Mouse (Mus musculus) gastrocnemius, postnatal 36 days (tissue): ENCODE data around the gene Slco1a6. TPM values are rescaled to one million over a fixed set of nuclear protein-coding genes. Genes with fewer than 3 reads are reported as not detected.

Experiments used
- DNase-seq, 2 experiments: peaks; one replicate each; pipeline ENCODE4 v3.0.0; 2022
- intact Hi-C: fragments of 180-260 bp; cut with DNase I; formaldehyde crosslinking; loops from one replicate; pipeline ENCODE4 v1.15.1; 2025
- total RNA-seq, 2 experiments: library from RNA; stranded (reverse); gene quantifications; 2 replicates each; pipeline ENCODE4 v1.2.3; 2021

The Slco1a6 gene
- total RNA-seq, 2 experiments from 2014 or later = not detected

GRCm38 (mm10) chr6:142040306-142041175, 167.8 kb downstream of the Slco1a6 start:
- intact Hi-C loops = no loop called here
- no peak for DNase-seq

GRCm38 (mm10) chr6:142035771-142036170, 172.6 kb downstream of the Slco1a6 start:
- intact Hi-C loops = no loop called here

More at GRCm38 (mm10) chr6:142035771-142036170, 172.6 kb downstream of the Slco1a6 start:
- no peak for DNase-seq

Other genes starting within 250 kb of the Slco1a6 start
- not detected for gene Gm6614, start 197.1 kb downstream of the Slco1a6 start, total RNA-seq
- gene Iapp, start 89.9 kb upstream of the Slco1a6 start, total RNA-seq = not detected
- gene Slco1a5, start 114.5 kb upstream of the Slco1a6 start, total RNA-seq = not detected
- 1 to 10 TPM; 8.0 to 8.3 TPM for gene Pyroxd1, start 137.1 kb upstream of the Slco1a6 start, total RNA-seq
- 1 to 10 TPM; 4.8 to 6.2 TPM for gene Recql, start 178.6 kb upstream of the Slco1a6 start, total RNA-seq
- gene Golt1b, start 178.7 kb upstream of the Slco1a6 start, total RNA-seq = 10 to 100 TPM; 14.2 to 16.9 TPM
- gene Spx, start 204.9 kb upstream of the Slco1a6 start, total RNA-seq = not detected